Mouse (Mus musculus) hindbrain, embryonic 14.5 days (tissue): Measurements from ENCODE around the gene Olfr1217. TPM values are rescaled to one million over a fixed set of nuclear protein-coding genes. Genes with fewer than 3 reads are reported as not detected.
"Not testable (repeated sequence)": the region's sequence is repeated elsewhere in the genome, so short reads cannot be mapped to it uniquely, and the experiment has no call there.

ENCODE experiments used
- ATAC-seq: fragments of 200-750 bp; cut with Nextera tagmentation; 2 replicates; pipeline ENCODE4 v1.8.0; 2017; ENCODE audit warnings: moderate number of reproducible peaks, mild to moderate bottlenecking, moderate TSS enrichment, moderate library complexity; ENCODE audit not compliant: low FRiP score
- DNase-seq: peaks from one replicate; pipeline ENCODE4 v3.0.0-alpha.2; 2015; ENCODE audit warnings: low spot score
- H3K27ac ChIP-seq: fragments of 300-500 bp; sonication (generic); 2 replicates; pipeline ENCODE4 v1.5.1; 2014; ENCODE audit warnings: mild to moderate bottlenecking, moderate library complexity
- H3K27me3 ChIP-seq: fragments of 300-500 bp; sonication (generic); 2 replicates; pipeline ENCODE4 v1.6.1; 2014; ENCODE audit warnings: mild to moderate bottlenecking, low read length, mixed read lengths; ENCODE audit not compliant: control insufficient read depth, insufficient read depth
- H3K36me3 ChIP-seq: fragments of 300-500 bp; sonication (generic); replicated peaks from 2 replicates; pipeline ENCODE4 v1.6.1; 2014; ENCODE audit not compliant: control insufficient read depth, insufficient read depth
- H3K4me1 ChIP-seq: fragments of 300-500 bp; sonication (generic); replicated peaks from 2 replicates; pipeline ENCODE4 v1.6.1; 2014; ENCODE audit warnings: antibody characterized with exemption, low read length, mixed read lengths; ENCODE audit not compliant: control insufficient read depth, insufficient read depth
- H3K4me2 ChIP-seq: fragments of 300-500 bp; sonication (generic); replicated peaks from 2 replicates; pipeline ENCODE4 v1.6.1; 2014; ENCODE audit warnings: mild to moderate bottlenecking, moderate library complexity
- H3K4me3 ChIP-seq: fragments of 300-500 bp; sonication (generic); replicated peaks from 2 replicates; pipeline ENCODE4 v1.5.1; 2014; ENCODE audit warnings: mild to moderate bottlenecking, low read length
- H3K9ac ChIP-seq: fragments of 300-500 bp; sonication (generic); 2 replicates; pipeline ENCODE4 v1.6.1; 2014
- H3K9me3 ChIP-seq: fragments of 300-500 bp; sonication (generic); 2 replicates; pipeline ENCODE4 v1.6.1; 2016; ENCODE audit warnings: low read length; ENCODE audit not compliant: control insufficient read depth
- WGBS: fragments of 180-500 bp; shearing (Covaris S2); extraction: QIAGEN DNeasy Blood & Tissue Kit; methylation state at CpG from one replicate; pipeline ENCODE4 v1.1.7; 2014; 5-methylcytosine and 5-hydroxymethylcytosine counted together
- polyA plus RNA-seq: library from polyadenylated mRNA; unstranded; fragments of >200 nt; fragmentation: Nextera tagmentation; extraction: Ambion mirVana; gene quantifications from 2 replicates; pipeline ENCODE4 v1.2.1, GENCODE M21; 2014

Olfr1217 gene
- polyA plus RNA-seq, result not detected in 2 replicates

DNA sequence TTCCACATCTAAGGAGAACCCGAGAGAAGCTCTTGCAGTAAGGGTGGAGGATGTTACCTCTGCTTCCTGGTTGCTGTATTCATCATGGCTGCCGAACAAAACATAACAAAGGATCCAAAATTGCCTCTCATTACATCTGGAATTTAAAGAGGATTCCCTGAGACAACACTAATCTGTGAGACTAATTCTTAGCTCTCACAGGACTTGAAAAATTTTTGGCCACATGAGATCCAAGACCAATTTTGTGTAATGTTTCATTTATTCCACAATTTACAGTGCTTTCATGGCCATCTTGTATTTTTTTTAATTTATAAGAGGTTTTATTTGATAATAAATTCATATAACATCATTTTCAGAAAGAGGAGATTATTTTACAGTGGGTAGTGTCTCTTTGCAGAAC is at the start of gene Olfr1217:
TSS of gene Olfr1217 (minus strand) at position 101 of the 400 bp plus-strand sequence.
- Histone ChIP-seq H3K36me3 (no peaks in the 10 kb centered on the region), H3K27me3 (no peaks in the 10 kb centered on the region), H3K4me2 (no peak within 1 kb of the TSS), H3K9me3 (no peaks in the 10 kb centered on the region), H3K4me1 (no peaks in the 10 kb centered on the region), H3K9ac (no peak within 1 kb of the TSS), H3K27ac (no peak within 1 kb of the TSS), H3K4me3 (no peak within 1 kb of the TSS)
- WGBS, result 82% methylated on average over 2 of the region's 2 CpGs
- ATAC-seq, result no peak
- DNase-seq, result no peak

GRCm38 (mm10) chr2:89081487-89081886 is 49.6 kb upstream of the Olfr1217 start:
- Histone ChIP-seq H3K4me2 (no peak overlapping the region), H3K4me3 (no peak overlapping the region), H3K9ac (no peak overlapping the region), H3K27me3 (no peaks in the 10 kb centered on the region), H3K27ac (no peak overlapping the region), H3K36me3 (no peaks in the 10 kb centered on the region), H3K4me1 (no peaks in the 10 kb centered on the region), H3K9me3 (no peaks in the 10 kb centered on the region)
- no peak for DNase-seq
- no peak for ATAC-seq

DNA sequence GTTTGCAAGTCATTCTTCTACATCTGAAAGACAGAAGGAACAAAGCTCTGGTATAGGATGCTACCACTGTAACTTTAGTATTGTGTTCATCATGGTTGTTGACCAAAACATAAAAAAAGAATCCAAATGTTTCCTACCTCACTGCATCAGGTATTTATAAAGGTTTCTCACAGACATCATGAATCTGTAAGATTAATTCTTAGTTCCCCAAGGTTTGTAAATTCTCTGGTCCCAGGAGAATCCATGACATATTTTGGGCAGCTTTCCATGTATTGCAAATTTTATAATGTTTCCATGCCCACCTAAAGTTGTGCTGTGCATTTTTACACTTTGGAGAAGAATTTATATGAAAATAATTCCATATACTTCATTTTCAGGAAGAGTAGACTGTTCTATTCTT is 29.2 kb upstream of the Olfr1217 start, which contains the start of gene Olfr1218:
TSS of gene Olfr1218 (minus strand) at position 101 of the 400 bp plus-strand sequence.
- no peaks in the 10 kb centered on the region for H3K9me3 ChIP-seq
- no peaks in the 10 kb centered on the region for H3K27me3 ChIP-seq
- no peaks in the 10 kb centered on the region for H3K4me1 ChIP-seq
- DNase-seq (no peak), ATAC-seq (no peak)
- H3K4me2 ChIP-seq, result no peak within 1 kb of the TSS
- H3K4me3 ChIP-seq, result no peak within 1 kb of the TSS
- no peaks in the 10 kb centered on the region for H3K36me3 ChIP-seq
- H3K27ac ChIP-seq, result no peak within 1 kb of the TSS
- no peak within 1 kb of the TSS for H3K9ac ChIP-seq

- not testable (repeated sequence) for H3K36me3 ChIP-seq, ATAC-seq, H3K27ac ChIP-seq, DNase-seq, H3K4me2 ChIP-seq, H3K9me3 ChIP-seq, H3K27me3 ChIP-seq, H3K4me1 ChIP-seq, H3K4me3 ChIP-seq, H3K9ac ChIP-seq
- WGBS, result 80% methylated on average over 3 of the region's 3 CpGs
These were observed 10.4 kb downstream of the Olfr1217 start for GRCm38 (mm10) chr2:89021436-89021835.

DNA sequence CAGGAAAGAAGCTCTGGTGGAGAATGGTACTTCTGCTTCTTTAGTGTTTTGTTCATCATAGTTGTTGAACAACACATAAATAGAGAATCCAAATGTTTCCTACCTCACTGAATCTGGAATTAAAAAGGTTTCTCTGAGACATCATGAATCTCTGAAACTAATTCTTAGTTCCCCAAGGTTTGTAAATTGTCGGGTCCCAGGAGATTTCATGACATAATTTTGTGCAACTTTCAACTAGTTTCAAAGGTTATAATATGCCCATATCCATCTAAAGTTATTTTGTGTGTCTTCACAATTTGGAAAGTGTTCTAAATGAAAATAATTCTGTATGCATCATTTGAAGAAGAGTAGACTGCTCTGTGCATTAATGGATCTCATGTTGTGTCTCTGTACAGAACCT is 13.6 kb downstream of the Olfr1217 start, which contains the start of gene Olfr1216:
TSS of gene Olfr1216 (minus strand) at position 101 of the 400 bp plus-strand sequence.
- ATAC-seq, result no peak
- no peak within 1 kb of the TSS for H3K4me2 ChIP-seq
- H3K27me3 ChIP-seq, result no peaks in the 10 kb centered on the region
- H3K36me3 ChIP-seq, result no peaks in the 10 kb centered on the region
- H3K4me1 ChIP-seq, result no peaks in the 10 kb centered on the region
- no peak within 1 kb of the TSS for H3K9ac ChIP-seq
- no peak within 1 kb of the TSS for H3K4me3 ChIP-seq
- no peak within 1 kb of the TSS for H3K27ac ChIP-seq
- DNase-seq, result no peak
- H3K9me3 ChIP-seq, result no peaks in the 10 kb centered on the region
- WGBS, result 82% methylated on average over 1 of the region's 1 CpGs

DNA sequence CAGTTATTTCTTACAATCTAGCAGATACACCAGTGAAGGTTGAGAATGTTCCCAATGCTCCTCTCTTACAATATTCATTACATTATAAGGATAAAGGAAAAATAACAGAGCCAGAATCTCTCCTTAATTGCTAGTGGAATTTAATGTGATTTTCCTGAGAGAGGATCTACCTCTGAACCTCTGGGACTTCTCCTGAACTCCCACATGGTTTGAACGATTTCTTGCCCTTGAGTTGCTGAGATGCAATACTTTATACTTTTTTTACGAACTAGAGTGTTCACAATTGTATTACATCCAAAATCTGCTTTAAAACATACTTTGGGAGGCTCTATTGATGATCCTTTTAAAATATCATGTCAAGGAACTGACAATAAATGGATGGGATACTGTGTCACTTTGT is 25.0 kb downstream of the Olfr1217 start, which contains the start of gene Olfr1215:
TSS of gene Olfr1215 (minus strand) at position 101 of the 400 bp plus-strand sequence.
- Histone ChIP-seq H3K9me3 (no peaks in the 10 kb centered on the region), H3K27me3 (no peaks in the 10 kb centered on the region), H3K4me1 (no peaks in the 10 kb centered on the region), H3K36me3 (no peaks in the 10 kb centered on the region), H3K4me3 (no peak within 1 kb of the TSS), H3K27ac (no peak within 1 kb of the TSS), H3K9ac (no peak within 1 kb of the TSS), H3K4me2 (no peak within 1 kb of the TSS)
- 78% methylated on average over 2 of the region's 2 CpGs for WGBS
- ATAC-seq (no peak), DNase-seq (no peak)

- Histone ChIP-seq H3K27ac (no peak within 1 kb of the TSS), H3K27me3 (no peaks in the 10 kb centered on the region), H3K9ac (no peak within 1 kb of the TSS), H3K4me1 (no peaks in the 10 kb centered on the region), H3K36me3 (no peaks in the 10 kb centered on the region), H3K4me3 (no peak within 1 kb of the TSS), H3K4me2 (no peak within 1 kb of the TSS), H3K9me3 (no peaks in the 10 kb centered on the region)
- no peak for ATAC-seq
- 91% methylated on average over 1 of the region's 1 CpGs for WGBS
- DNase-seq, result no peak
These were observed 39.3 kb downstream of the Olfr1217 start, which contains the start of gene Olfr1214 for GRCm38 (mm10) chr2:88992553-88992952. Gene Olfr1214, minus strand, starts transcription at chr2:88992653.

- H3K9ac ChIP-seq, result no peak within 1 kb of the TSS
- no peak within 1 kb of the TSS for H3K4me2 ChIP-seq
- no peak within 1 kb of the TSS for H3K4me3 ChIP-seq
- H3K27ac ChIP-seq, result no peak within 1 kb of the TSS
- no peaks in the 10 kb centered on the region for H3K9me3 ChIP-seq
- no peaks in the 10 kb centered on the region for H3K36me3 ChIP-seq
- no peak for ATAC-seq
- no peaks in the 10 kb centered on the region for H3K27me3 ChIP-seq
- 85% methylated on average over 1 of the region's 1 CpGs for WGBS
- no peak for DNase-seq
- H3K4me1 ChIP-seq, result no peaks in the 10 kb centered on the region
These were observed 51.7 kb downstream of the Olfr1217 start, which contains the start of gene Gm13762 for GRCm38 (mm10) chr2:88980181-88980580. Gene Gm13762, minus strand, starts transcription at chr2:88980281.
